Mouse (Mus musculus) kidney, postnatal 0 days (tissue): ENCODE results near the gene Akap17b. TPM values are rescaled to one million over a fixed set of nuclear protein-coding genes. Genes with fewer than 3 reads are reported as not detected.

Source experiments
- ATAC-seq: fragments of 200-750 bp; cut with Nextera tagmentation; replicated peaks from 2 replicates; pipeline ENCODE4 v1.8.0; 2017; ENCODE audit warnings: low read depth, moderate number of reproducible peaks, moderate TSS enrichment, moderate library complexity; ENCODE audit not compliant: low FRiP score
- DNase-seq: peaks from one replicate; pipeline ENCODE4 v3.0.0-alpha.2; 2016; ENCODE audit warnings: low spot score
- H3K27ac ChIP-seq: fragments of 300-500 bp; sonication (generic); 2 replicates; pipeline ENCODE4 v1.5.1; 2014; ENCODE audit warnings: mild to moderate bottlenecking
- H3K27me3 ChIP-seq: fragments of 300-500 bp; sonication (generic); 2 replicates; pipeline ENCODE4 v1.6.1; 2014; ENCODE audit warnings: low read length, mixed read lengths; ENCODE audit not compliant: insufficient read depth
- H3K36me3 ChIP-seq: fragments of 300-500 bp; sonication (generic); 2 replicates; pipeline ENCODE4 v1.6.1; 2014; ENCODE audit warnings: low read length, mixed read lengths; ENCODE audit not compliant: insufficient read depth
- H3K4me1 ChIP-seq: fragments of 300-500 bp; sonication (generic); replicated peaks from 2 replicates; pipeline ENCODE4 v1.6.1; 2014; ENCODE audit warnings: antibody characterized with exemption, low read length, mixed read lengths; ENCODE audit not compliant: insufficient read depth
- H3K4me2 ChIP-seq: fragments of 300-500 bp; sonication (generic); 2 replicates; pipeline ENCODE4 v1.6.1; 2014; ENCODE audit warnings: mild to moderate bottlenecking, low read length, moderate library complexity, mixed read lengths
- H3K4me3 ChIP-seq: fragments of 300-500 bp; sonication (generic); replicated peaks from 2 replicates; pipeline ENCODE4 v1.5.1; 2014; ENCODE audit warnings: low read depth, low read length
- H3K9ac ChIP-seq: fragments of 300-500 bp; sonication (generic); 2 replicates; pipeline ENCODE4 v1.6.1; 2014; ENCODE audit warnings: low read depth, low read length
- H3K9me3 ChIP-seq: fragments of 300-500 bp; sonication (generic); replicated peaks from 2 replicates; pipeline ENCODE4 v1.6.1; 2016; ENCODE audit warnings: low read length, inconsistent platforms, mixed read lengths
- CTCF ChIP-seq: IDR thresholded peaks from 2 replicates; pipeline ENCODE4 v1.5.1; 2016; ENCODE audit warnings: antibody characterized with exemption, low read depth, mild to moderate bottlenecking, moderate library complexity
- WGBS: fragments of 180-500 bp; shearing (Covaris S2); extraction: QIAGEN DNeasy Blood & Tissue Kit; methylation state at CpG from one replicate; pipeline ENCODE4 v1.1.7; 2014; 5-methylcytosine and 5-hydroxymethylcytosine counted together
- polyA plus RNA-seq: library from polyadenylated mRNA; unstranded; fragments of >200 nt; fragmentation: Nextera tagmentation; extraction: Ambion mirVana; gene quantifications from 2 replicates; pipeline ENCODE4 v1.2.1, GENCODE M21; 2015

Gene Akap17b
- polyA plus RNA-seq, 1 experiment from 2014 or later: 2.8 TPM

DNA sequence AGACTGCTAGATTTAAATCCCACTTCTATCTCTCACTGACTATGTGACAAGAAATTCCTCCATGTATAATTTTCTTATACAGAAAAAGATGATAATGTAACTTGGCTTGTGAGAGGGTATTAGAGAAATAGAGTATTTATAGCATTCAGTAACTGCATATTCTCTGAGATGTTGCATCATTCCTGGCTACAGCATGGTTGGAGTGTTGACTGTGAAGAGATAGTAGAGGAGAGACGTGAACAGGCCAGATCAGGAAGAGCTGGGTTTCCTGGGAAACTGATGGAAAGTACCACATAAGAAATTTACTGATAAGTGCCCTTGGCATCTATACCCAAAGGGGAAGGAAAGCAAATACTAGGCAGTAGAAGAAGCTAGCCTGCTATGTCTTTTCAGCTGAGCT, 54.1 kb downstream of the Akap17b start:
- H3K9ac ChIP-seq: no peak overlapping the region
- H3K4me1 ChIP-seq: no peaks in the 10 kb centered on the region
- DNase-seq (no peak), ATAC-seq (no peak)
- H3K9me3 ChIP-seq: no peaks in the 10 kb centered on the region
- TF ChIP-seq CTCF: no peak
- 63% methylated on average over 1 of the region's 1 CpGs for WGBS
- H3K4me2 ChIP-seq: no peak overlapping the region
- no peak overlapping the region for H3K27ac ChIP-seq
- H3K27me3 ChIP-seq: no peaks in the 10 kb centered on the region
- H3K36me3 ChIP-seq: no peaks in the 10 kb centered on the region
- H3K4me3 ChIP-seq: no peak overlapping the region

DNA sequence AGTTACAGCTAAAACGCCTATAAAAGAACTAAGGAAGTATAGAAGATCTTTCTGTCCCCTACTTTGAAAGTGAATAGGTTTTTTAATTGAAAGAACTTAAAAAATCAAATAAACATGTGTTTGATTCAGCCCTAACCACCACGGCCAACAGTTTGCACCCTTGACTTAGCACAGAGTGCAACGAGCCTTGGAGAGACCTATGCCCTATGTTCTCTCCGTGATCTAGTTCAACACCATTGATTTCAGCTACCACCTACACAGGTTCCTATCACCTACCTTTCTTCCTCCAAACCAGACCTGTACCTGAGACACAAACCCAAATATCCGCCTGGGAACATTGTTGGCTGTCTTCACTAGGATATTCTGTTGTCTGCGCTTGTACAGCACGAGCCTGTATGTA, 54.9 kb downstream of the Akap17b start:
- H3K4me3 ChIP-seq: no peak overlapping the region
- no peaks in the 10 kb centered on the region for H3K9me3 ChIP-seq
- H3K36me3 ChIP-seq: no peaks in the 10 kb centered on the region
- no peak for ATAC-seq
- TF ChIP-seq CTCF: no peak
- H3K27me3 ChIP-seq: no peaks in the 10 kb centered on the region
- 71% methylated on average over 7 of the region's 7 CpGs for WGBS
- H3K27ac ChIP-seq: no peak overlapping the region
- no peak overlapping the region for H3K4me2 ChIP-seq
- no peak overlapping the region for H3K9ac ChIP-seq
- DNase-seq: no peak
- H3K4me1 ChIP-seq: no peaks in the 10 kb centered on the region

DNA sequence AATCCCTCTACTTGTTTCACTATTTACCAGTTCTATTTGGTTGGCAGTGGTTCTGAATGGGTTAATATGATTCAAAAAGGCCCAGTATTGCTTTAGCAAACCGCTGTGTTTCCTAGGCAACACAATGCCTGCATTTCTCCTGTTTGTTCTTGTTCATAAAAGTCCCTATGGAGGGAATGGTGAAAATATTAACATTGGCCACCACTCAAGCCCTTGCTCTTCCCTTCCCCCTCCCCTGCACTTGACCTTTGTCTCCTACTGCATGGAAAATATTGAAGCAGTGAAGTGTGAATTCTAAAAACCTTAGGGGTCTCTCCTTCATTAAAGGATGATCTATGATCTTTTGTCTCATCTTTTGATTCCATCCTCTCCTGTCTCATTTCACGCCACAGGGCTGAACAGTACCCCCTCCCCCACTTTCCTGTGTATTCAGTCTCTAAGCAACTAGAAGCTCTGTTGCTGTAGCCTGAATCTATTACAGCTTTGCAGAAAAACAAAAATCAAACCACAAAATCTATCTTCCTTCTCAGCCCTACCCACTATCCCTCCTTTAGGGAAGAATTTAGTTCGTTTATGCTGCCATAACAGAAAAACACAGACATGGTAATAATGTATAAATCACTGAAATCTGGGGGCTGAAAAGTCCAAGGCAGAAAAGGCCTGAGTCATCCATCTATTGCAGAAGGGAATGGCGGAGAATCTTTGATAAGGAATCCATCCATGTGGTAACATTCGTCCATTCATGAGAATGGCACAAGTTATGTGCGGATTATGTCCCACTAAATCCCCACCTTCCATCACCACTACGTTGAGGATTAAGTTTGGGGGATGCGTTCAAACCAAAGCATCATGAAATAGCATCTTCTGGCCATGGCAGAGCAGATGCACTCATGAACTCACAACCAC, 57.6 kb downstream of the Akap17b start:
- no peak for ATAC-seq
- DNase-seq: peak; percentile 49
- 64% methylated on average over 8 of the region's 8 CpGs for WGBS
- H3K27ac ChIP-seq: no peak overlapping the region
- H3K27me3 ChIP-seq: no peaks in the 10 kb centered on the region
- H3K4me1 ChIP-seq: no peaks in the 10 kb centered on the region
- no peak overlapping the region for H3K4me3 ChIP-seq
- no peak overlapping the region for H3K4me2 ChIP-seq
- TF ChIP-seq CTCF: no peak
- no peak overlapping the region for H3K9ac ChIP-seq
- H3K9me3 ChIP-seq: no peaks in the 10 kb centered on the region
- H3K36me3 ChIP-seq: no peaks in the 10 kb centered on the region

DNA sequence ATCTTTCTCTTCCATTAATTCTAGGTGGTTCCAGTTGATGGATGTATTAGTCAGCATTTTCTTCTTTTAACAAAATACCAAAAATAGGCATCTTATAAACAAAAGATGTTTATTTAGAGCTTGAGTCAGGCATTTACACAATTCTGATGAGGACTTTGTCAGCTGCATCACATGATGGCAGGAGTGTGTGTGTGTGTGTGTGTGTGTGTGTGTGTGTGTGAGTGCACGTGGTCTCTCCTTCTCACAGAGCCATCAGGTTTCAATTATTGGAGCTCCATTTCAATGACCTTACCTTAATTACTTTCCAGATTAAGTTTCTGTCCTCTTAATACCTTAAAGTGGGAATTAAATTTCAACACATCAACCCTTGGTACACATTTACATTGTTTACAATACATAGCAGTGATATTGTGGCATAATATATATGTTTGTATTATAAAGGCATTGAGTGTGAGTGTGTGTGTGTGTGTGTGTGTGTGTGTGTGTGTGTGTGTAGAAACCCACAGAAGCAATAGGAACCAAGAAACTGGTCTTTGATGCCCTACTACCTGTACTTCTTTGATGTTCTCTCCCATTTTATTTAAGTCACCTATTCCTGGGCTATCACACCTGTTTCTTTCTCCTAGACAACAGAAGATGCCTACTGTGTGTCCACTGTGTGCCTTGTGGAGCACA, 58.4 kb downstream of the Akap17b start:
- no peak overlapping the region for H3K9ac ChIP-seq
- no peaks in the 10 kb centered on the region for H3K27me3 ChIP-seq
- H3K36me3 ChIP-seq: no peaks in the 10 kb centered on the region
- DNase-seq (no peak), ATAC-seq (no peak)
- no peak overlapping the region for H3K4me3 ChIP-seq
- H3K4me1 ChIP-seq: no peaks in the 10 kb centered on the region
- H3K27ac ChIP-seq: no peak overlapping the region
- WGBS: 56% methylated on average over 1 of the region's 1 CpGs
- no peaks in the 10 kb centered on the region for H3K9me3 ChIP-seq
- no peak for TF ChIP-seq CTCF
- no peak overlapping the region for H3K4me2 ChIP-seq

DNA sequence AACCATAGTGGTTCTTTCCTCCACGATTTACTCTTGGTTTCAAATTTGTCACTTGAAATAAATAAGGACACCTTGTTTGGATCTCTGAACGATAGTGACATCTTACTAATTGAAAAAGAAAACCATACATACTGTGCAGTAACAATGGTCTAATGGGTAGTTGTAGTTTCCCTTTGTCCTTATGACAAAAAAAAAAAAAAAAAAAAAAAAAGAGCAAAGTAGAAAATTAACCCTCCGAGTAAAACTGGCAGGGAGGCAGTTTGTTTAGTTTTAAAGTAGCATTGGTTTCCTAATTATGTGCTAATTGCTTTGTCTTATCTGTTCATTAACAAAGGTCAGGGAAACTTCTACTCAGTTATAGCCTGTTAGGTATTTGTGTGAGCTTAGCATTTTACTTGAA, 83.1 kb downstream of the Akap17b start:
- H3K4me1 ChIP-seq: no peaks in the 10 kb centered on the region
- TF ChIP-seq CTCF: no peak
- DNase-seq: no peak
- H3K27me3 ChIP-seq: no peaks in the 10 kb centered on the region
- no peaks in the 10 kb centered on the region for H3K9me3 ChIP-seq
- H3K4me2 ChIP-seq: no peak overlapping the region
- H3K4me3 ChIP-seq: no peak overlapping the region
- no peaks in the 10 kb centered on the region for H3K36me3 ChIP-seq
- 40% methylated on average over 3 of the region's 3 CpGs for WGBS
- no peak overlapping the region for H3K9ac ChIP-seq
- no peak overlapping the region for H3K27ac ChIP-seq
- ATAC-seq: no peak

DNA sequence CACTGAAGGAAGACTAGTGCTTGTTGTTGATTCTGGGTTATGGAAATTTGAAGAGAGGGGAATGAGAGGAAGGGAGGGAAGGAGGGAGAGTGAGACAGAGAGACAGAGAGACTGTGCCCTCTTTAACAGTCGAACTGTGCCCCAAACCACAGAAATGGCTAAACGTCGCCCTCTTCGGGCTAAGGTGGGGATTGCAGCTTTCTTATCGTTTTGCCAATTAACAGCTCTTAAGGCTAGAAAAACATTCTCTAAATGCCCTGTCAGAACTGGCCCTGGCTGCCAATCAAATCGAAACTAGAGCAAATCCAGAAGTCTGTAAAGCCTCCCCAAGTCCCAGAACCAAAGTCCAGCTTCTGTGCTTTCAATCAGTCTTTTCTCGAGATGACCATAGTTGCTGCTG, 83.5 kb downstream of the Akap17b start:
- Histone ChIP-seq H3K4me1 (no peaks in the 10 kb centered on the region), H3K9ac (no peak overlapping the region), H3K9me3 (no peaks in the 10 kb centered on the region), H3K27ac (no peak overlapping the region), H3K4me2 (no peak overlapping the region), H3K36me3 (no peaks in the 10 kb centered on the region), H3K27me3 (no peaks in the 10 kb centered on the region), H3K4me3 (no peak overlapping the region)
- peak; percentile 63 for DNase-seq
- no peak for ATAC-seq
- peak; percentile 75 for TF ChIP-seq CTCF
- 17% methylated on average over 7 of the region's 7 CpGs for WGBS
